Mouse (Mus musculus): Measurements from ENCODE around the gene Spag9.

DNA sequence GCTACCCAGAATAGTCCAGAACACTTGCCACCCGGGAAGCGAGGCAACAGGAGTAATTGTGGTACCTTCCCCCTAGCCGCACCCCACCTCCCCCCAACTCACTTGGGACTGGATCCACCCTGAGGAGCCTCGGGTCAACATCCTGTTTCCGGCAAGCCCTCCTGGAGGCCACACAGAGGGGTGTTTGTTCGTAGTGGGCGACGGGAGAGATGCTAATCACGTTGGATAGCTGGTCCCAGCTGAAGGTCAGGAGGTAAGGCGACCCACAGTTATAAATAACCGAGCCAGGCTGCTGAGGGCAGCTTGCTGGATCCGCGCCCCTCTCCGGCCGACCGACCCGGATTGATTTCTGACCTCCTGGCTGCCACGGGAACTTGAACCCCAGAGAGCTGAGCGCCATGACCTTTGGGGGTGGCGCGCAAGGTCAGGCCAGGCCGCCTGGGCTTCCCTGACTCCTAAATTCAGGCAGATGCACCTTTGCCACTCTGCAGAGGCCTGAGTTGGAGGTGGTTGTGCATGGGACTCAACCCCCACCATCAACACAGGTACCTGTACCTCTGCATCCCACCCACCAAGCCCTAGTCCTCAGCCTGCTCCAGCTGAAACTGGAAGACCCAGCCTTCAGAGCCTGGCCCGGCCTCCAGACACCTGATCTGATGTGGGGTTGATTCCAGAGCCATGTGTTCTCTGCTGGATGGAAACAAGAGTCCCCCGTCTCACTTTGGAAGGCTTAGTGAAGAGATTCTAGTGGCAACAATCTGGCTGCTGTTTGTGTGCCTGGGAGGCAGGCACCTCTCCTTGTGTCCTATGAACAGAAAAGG lies 142.7 kb downstream of the Spag9 start:
- TF ChIP-seq POLR2A (IDR thresholded peaks at IDR 0.05; ENCODE audit: borderline replicate concordance, low read depth, low read length) (no peak), CTCF (IDR thresholded peaks at IDR 0.05; ENCODE audit: low read depth, low read length) (no peak)

Measured in bone marrow macrophage, adult 2 months (primary cell).